Mouse (Mus musculus): ENCODE results near the gene Kbtbd8. TPM values are rescaled to one million over a fixed set of nuclear protein-coding genes. Genes with fewer than 3 reads are reported as not detected.

Kbtbd8 gene
- polyA plus RNA-seq, 2 experiments = 1.8 to 2.9 TPM

- H3K4me3 ChIP-seq (replicated peaks; ENCODE audit: low read length) = no peak overlapping the region
- no peaks in the 10 kb centered on the region for H3K9me3 ChIP-seq (ENCODE audit: control insufficient read depth, low read length)
- no peaks in the 10 kb centered on the region for H3K36me3 ChIP-seq (ENCODE audit: control insufficient read depth, insufficient read depth, low read length)
- H3K27ac ChIP-seq (replicated peaks; ENCODE audit: low read depth, low read length) = no peak overlapping the region
- H3K4me1 ChIP-seq (ENCODE audit: control insufficient read depth, insufficient read depth, low read length) = no peaks in the 10 kb centered on the region
- H3K27me3 ChIP-seq (ENCODE audit: control insufficient read depth, insufficient read depth, low read length) = no peaks in the 10 kb centered on the region
- ATAC-seq (ENCODE audit: low FRiP score, low read depth) = no peak
- DNase-seq (ENCODE audit: low spot score) = no peak
- H3K9ac ChIP-seq (ENCODE audit: low read depth, low read length, severe bottlenecking) = no peak overlapping the region
- H3K4me2 ChIP-seq (replicated peaks; ENCODE audit: low read depth, low read length, severe bottlenecking) = no peak overlapping the region
- TF ChIP-seq POLR2A (IDR thresholded peaks at IDR 0.05; ENCODE audit: borderline replicate concordance, extremely low read depth, insufficient read depth, insufficient read length) = no peak
- 54% methylated on average over 2 of the region's 2 CpGs for WGBS
Observed at GRCm38 (mm10) chr6:95094695-95095094, 22.3 kb upstream of the Kbtbd8 start.

- no peak overlapping the region for H3K27ac ChIP-seq (replicated peaks; ENCODE audit: low read depth, low read length)
- ATAC-seq (ENCODE audit: low FRiP score, low read depth) (peak; percentile 78), DNase-seq (ENCODE audit: low spot score) (peak; percentile 93)
- no peaks in the 10 kb centered on the region for H3K36me3 ChIP-seq (ENCODE audit: control insufficient read depth, insufficient read depth, low read length)
- no peaks in the 10 kb centered on the region for H3K9me3 ChIP-seq (ENCODE audit: control insufficient read depth, low read length)
- no peak for TF ChIP-seq POLR2A (IDR thresholded peaks at IDR 0.05; ENCODE audit: borderline replicate concordance, extremely low read depth, insufficient read depth, insufficient read length)
- WGBS = 22% methylated on average over 21 of the region's 21 CpGs
- no peaks in the 10 kb centered on the region for H3K27me3 ChIP-seq (ENCODE audit: control insufficient read depth, insufficient read depth, low read length)
- no peak overlapping the region for H3K9ac ChIP-seq (ENCODE audit: low read depth, low read length, severe bottlenecking)
- no peak overlapping the region for H3K4me3 ChIP-seq (replicated peaks; ENCODE audit: low read length)
- no peak overlapping the region for H3K4me2 ChIP-seq (replicated peaks; ENCODE audit: low read depth, low read length, severe bottlenecking)
- H3K4me1 ChIP-seq (ENCODE audit: control insufficient read depth, insufficient read depth, low read length) = no peaks in the 10 kb centered on the region
Observed at GRCm38 (mm10) chr6:95098366-95099109, 18.5 kb upstream of the Kbtbd8 start.

DNA sequence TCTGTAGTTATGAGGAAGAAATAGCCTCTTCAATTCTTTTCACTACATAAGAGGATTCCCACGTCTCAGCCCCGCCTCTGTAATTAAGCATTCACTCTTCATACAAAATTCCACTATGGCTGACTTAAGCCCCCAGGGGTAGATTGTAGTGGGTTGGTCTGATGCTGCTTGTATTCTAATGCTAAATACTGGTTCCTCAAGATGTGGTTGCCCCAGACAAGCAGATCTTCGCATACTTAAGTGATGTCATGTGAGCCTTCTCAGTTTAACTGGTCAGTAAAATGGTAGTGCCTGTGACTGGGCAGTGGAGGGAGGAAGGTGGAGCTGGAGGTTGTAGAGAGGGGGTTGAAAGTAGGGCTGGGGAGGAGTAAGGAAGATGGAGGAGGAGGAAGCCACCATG lies 13.3 kb upstream of the Kbtbd8 start:
- Histone ChIP-seq H3K4me1 (ENCODE audit: control insufficient read depth, insufficient read depth, low read length) (no peaks in the 10 kb centered on the region), H3K4me3 (replicated peaks; ENCODE audit: low read length) (no peak overlapping the region), H3K36me3 (ENCODE audit: control insufficient read depth, insufficient read depth, low read length) (no peaks in the 10 kb centered on the region), H3K9ac (ENCODE audit: low read depth, low read length, severe bottlenecking) (no peak overlapping the region), H3K27me3 (ENCODE audit: control insufficient read depth, insufficient read depth, low read length) (no peaks in the 10 kb centered on the region), H3K4me2 (replicated peaks; ENCODE audit: low read depth, low read length, severe bottlenecking) (no peak overlapping the region), H3K9me3 (ENCODE audit: control insufficient read depth, low read length) (no peaks in the 10 kb centered on the region), H3K27ac (replicated peaks; ENCODE audit: low read depth, low read length) (no peak overlapping the region)
- no peak for DNase-seq (ENCODE audit: low spot score)
- WGBS = 52% methylated on average over 3 of the region's 3 CpGs
- no peak for ATAC-seq (ENCODE audit: low FRiP score, low read depth)
- TF ChIP-seq POLR2A (IDR thresholded peaks at IDR 0.05; ENCODE audit: borderline replicate concordance, extremely low read depth, insufficient read depth, insufficient read length) = no peak

- H3K4me3 ChIP-seq (replicated peaks; ENCODE audit: low read length) = no peak overlapping the region
Observed at GRCm38 (mm10) chr6:95108437-95108836, 8.6 kb upstream of the Kbtbd8 start.

GRCm38 (mm10) chr6:95109691-95110450 lies 7.2 kb upstream of the Kbtbd8 start:
- H3K4me1 ChIP-seq (ENCODE audit: control insufficient read depth, insufficient read depth, low read length) = no peaks in the 10 kb centered on the region
- no peak for DNase-seq (ENCODE audit: low spot score)
- no peak overlapping the region for H3K27ac ChIP-seq (replicated peaks; ENCODE audit: low read depth, low read length)
- ATAC-seq (ENCODE audit: low FRiP score, low read depth) = no peak
- WGBS = 86% methylated on average over 6 of the region's 6 CpGs
- no peaks in the 10 kb centered on the region for H3K36me3 ChIP-seq (ENCODE audit: control insufficient read depth, insufficient read depth, low read length)
- H3K4me2 ChIP-seq (replicated peaks; ENCODE audit: low read depth, low read length, severe bottlenecking) = no peak overlapping the region
- H3K9me3 ChIP-seq (ENCODE audit: control insufficient read depth, low read length) = no peaks in the 10 kb centered on the region
- H3K4me3 ChIP-seq (replicated peaks; ENCODE audit: low read length) = no peak overlapping the region
- no peak for TF ChIP-seq POLR2A (IDR thresholded peaks at IDR 0.05; ENCODE audit: borderline replicate concordance, extremely low read depth, insufficient read depth, insufficient read length)
- H3K27me3 ChIP-seq (ENCODE audit: control insufficient read depth, insufficient read depth, low read length) = no peaks in the 10 kb centered on the region
- no peak overlapping the region for H3K9ac ChIP-seq (ENCODE audit: low read depth, low read length, severe bottlenecking)

More at GRCm38 (mm10) chr6:95108437-95108836, 8.6 kb upstream of the Kbtbd8 start:
- Histone ChIP-seq H3K4me2 (replicated peaks; ENCODE audit: low read depth, low read length, severe bottlenecking) (no peak overlapping the region), H3K36me3 (ENCODE audit: control insufficient read depth, insufficient read depth, low read length) (no peaks in the 10 kb centered on the region), H3K9me3 (ENCODE audit: control insufficient read depth, low read length) (no peaks in the 10 kb centered on the region), H3K4me1 (ENCODE audit: control insufficient read depth, insufficient read depth, low read length) (no peaks in the 10 kb centered on the region), H3K27ac (replicated peaks; ENCODE audit: low read depth, low read length) (no peak overlapping the region), H3K9ac (ENCODE audit: low read depth, low read length, severe bottlenecking) (no peak overlapping the region), H3K27me3 (ENCODE audit: control insufficient read depth, insufficient read depth, low read length) (no peaks in the 10 kb centered on the region)
- TF ChIP-seq POLR2A (IDR thresholded peaks at IDR 0.05; ENCODE audit: borderline replicate concordance, extremely low read depth, insufficient read depth, insufficient read length) = no peak
- ATAC-seq (ENCODE audit: low FRiP score, low read depth) = no peak
- DNase-seq (ENCODE audit: low spot score) = no peak
